Mouse (Mus musculus) erythroblast, adult 5-6 weeks (primary cell): ENCODE data around the gene Ttpal. TPM values are rescaled to one million over a fixed set of nuclear protein-coding genes. Genes with fewer than 3 reads are reported as not detected.

ENCODE experiments used
- ATAC-seq: replicated peaks from 2 replicates; pipeline ENCODE4 v1.8.0; 2016; ENCODE audit warnings: moderate number of reproducible peaks, mild to moderate bottlenecking, moderate TSS enrichment, inconsistent platforms; ENCODE audit not compliant: poor library complexity, low FRiP score, severe bottlenecking
- total RNA-seq, 2 experiments: library from RNA; stranded (forward) in 1 of 2; stranded (reverse) in 1 of 2; fragments of 150-400 nt in 1 of 2; fragments of 200-764, 138-1000 nt in 1 of 2; gene quantifications; 2 replicates each; pipeline versions ENCODE4 v1.2.3 to v1.2.4; 2015 to 2017; ENCODE audit warnings: low replicate concordance in 2 of 2

Ttpal gene
- total RNA-seq, 2 experiments from 2014 or later, result 5.5 to 10.0 TPM

DNA sequence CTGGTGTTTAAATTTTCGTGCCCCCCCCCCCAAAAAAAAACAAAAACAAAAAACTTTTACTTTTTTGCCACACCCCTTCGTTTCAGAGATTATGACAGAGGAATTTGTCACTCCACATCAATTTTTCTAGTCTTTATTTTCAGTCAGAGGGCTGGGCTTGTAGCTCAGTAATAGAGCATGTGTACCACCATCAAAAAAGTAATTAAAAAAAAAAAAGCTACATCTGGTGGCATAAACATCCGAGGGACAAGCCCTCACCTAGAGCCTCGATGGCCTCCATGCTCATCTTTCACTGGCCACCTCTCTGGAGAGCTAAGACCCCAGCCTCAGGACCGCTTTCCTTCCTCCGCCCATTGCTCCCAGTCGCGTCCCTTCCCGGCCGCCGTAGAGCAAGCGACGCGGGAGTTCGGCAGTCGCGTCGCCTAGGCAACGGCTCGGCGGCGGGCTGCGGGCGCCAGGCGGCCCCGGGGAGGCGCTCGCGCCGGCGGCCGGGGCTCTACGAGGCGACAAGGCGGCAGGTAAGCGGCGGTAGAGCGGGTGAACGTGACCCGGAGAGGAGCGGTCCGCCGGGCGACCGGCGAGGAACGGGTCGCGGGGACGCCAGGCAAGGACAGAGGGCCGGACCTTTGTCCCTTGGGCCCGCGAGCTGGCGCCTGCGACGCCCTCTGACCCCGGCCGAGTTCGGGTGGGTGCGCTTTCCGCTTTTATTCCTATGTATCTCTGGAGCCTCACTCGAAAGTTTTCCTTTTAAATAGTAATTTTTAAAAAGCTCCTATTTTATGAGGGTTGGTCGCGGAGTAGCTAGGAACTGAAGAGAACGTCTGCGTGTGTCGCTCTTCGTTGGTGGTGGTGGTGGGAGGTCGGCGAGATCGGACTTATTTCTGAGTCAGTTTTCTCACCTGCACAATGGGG lies 56.1 kb downstream of the Ttpal start, which contains the start of gene Pkig:
Gene Pkig (plus strand): TSS at position 412 of the 912 bp plus-strand sequence.
- peak; percentile 85 for ATAC-seq

- peak; percentile 29 for ATAC-seq
Measured at GRCm38 (mm10) chr2:163658941-163659340, 56.8 kb downstream of the Ttpal start.

DNA sequence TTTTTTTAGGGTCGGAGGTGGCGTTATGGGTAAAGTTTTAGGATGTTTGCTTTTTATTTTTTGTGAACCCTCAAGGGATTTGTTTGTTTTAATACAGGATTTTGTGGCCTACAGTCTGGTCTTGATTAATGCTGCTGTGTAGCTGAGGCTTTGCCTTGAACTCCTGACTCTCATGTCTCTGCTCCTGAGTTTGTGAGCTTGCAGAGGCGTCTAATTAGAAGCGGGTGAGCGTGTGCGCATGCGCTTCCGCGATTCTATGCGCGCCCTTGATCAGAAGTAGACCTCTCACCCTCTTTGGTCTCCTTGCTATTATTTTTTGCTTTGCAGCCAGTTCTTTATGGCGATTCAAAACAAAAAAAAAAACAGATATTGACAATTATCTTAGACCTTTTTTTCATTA lies 57.3 kb downstream of the Ttpal start:
- no peak for ATAC-seq

DNA sequence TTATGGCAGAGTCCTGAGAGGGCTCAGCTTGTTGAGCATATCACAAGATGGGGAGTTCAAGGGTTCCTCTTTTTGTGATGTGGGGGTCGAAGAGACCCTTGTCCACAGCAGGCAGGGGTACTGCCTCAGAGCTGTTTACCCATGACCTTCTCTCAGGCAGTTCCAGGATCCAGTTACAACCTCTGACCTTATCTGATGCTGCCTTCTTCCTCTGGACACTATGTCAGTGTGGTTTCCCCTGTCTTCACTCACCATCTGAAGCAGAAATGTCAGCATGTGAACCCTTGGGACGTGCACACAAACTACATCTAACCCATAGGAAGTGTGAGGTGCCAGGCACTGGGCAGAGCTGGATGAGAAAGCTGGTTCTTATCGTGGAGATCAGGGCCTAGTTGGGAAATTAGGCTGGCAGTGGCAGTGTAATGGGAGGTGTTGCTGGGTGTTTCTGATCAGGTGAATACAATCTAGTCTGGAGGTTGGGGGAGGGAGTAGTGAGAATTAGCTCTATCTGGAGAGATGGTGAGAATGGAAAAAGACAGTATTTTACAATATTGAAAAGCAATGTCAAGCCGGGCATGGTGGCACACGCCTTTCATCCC lies 58.1 kb downstream of the Ttpal start:
- ATAC-seq, result peak; percentile 33; the same call in 1 of the 2 replicates

DNA sequence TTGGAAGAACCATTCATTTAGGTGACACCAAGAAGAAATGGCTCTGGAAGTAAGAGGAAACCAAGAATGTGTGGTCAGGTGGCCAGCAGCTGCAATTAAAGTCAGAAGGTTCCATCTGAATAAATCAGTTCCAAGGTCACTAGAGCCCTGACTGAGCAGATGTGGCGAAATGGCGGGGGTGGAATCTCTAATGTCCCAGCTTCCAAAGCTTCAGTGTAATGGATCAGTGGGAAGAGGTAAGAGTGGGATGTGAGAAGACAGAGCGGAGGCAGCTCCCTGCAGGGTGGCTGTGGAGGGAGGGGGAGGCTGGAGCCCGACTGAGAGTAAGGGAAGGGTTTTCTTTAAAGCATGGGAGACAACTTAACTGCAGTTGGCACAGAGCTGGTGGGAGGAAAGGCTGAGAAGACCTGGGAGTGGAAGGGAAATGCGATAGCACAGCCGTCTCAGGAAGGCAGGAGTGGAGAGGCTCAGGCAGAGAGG lies 59.3 kb downstream of the Ttpal start:
- no peak for ATAC-seq

GRCm38 (mm10) chr2:163662076-163662475 lies 60.0 kb downstream of the Ttpal start:
- ATAC-seq, result no peak

- no peak for ATAC-seq
Measured at GRCm38 (mm10) chr2:163662698-163663221, 60.6 kb downstream of the Ttpal start.

- no peak for ATAC-seq
Measured at GRCm38 (mm10) chr2:163663930-163664329, 61.8 kb downstream of the Ttpal start.

DNA sequence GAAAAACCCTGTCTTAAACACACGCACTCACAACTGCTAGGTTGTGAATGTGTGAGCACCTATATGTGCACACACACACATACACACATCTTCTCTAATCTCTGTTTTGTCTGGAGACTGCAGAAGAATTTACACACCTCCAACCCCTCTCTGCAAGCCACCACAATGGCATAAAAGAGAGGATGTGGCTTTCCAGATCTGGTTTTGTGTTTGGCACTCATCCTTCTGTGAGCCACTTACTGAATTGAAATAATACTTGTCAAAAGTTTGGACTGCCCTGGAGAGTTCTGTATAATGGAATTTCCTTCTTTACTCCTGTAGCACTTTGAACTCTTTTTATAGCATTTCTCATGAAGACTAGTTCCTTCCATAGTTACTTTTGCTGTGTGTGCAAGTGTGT lies 64.9 kb downstream of the Ttpal start:
- no peak for ATAC-seq

Other genes with a start within 250 kb of the Ttpal start
- gene Jph2, start 204.3 kb upstream of the Ttpal start, total RNA-seq (2015; ENCODE audit: low replicate concordance), result not detected in 2 replicates
- gene Jph2, start 204.3 kb upstream of the Ttpal start, total RNA-seq (2017; ENCODE audit: low replicate concordance), result 0.14 TPM in 1 of 2 replicates, not detected in the other
- 15.5 and 27.5 TPM in 2 replicates for gene Oser1, start 177.6 kb upstream of the Ttpal start, total RNA-seq (2015; ENCODE audit: low replicate concordance)
- gene Oser1, start 177.6 kb upstream of the Ttpal start, total RNA-seq (2017; ENCODE audit: low replicate concordance), result 21.6 and 26.3 TPM in 2 replicates
- gene Gdap1l1, start 163.8 kb upstream of the Ttpal start, total RNA-seq (2015; ENCODE audit: low replicate concordance), result not detected in 2 replicates
- gene Gdap1l1, start 163.8 kb upstream of the Ttpal start, total RNA-seq (2017; ENCODE audit: low replicate concordance), result not detected in 2 replicates
- 0.21 TPM in 1 of 2 replicates, not detected in the other for gene Fitm2, start 129.7 kb upstream of the Ttpal start, total RNA-seq (2015; ENCODE audit: low replicate concordance)
- 0.77 and 2.2 TPM in 2 replicates for gene Fitm2, start 129.7 kb upstream of the Ttpal start, total RNA-seq (2017; ENCODE audit: low replicate concordance)
- not detected in 2 replicates for gene R3hdml, start 110.0 kb upstream of the Ttpal start, total RNA-seq (2015; ENCODE audit: low replicate concordance)
- gene R3hdml, start 110.0 kb upstream of the Ttpal start, total RNA-seq (2017; ENCODE audit: low replicate concordance), result not detected in 2 replicates
- gene Hnf4a, start 95.5 kb upstream of the Ttpal start, total RNA-seq (2015; ENCODE audit: low replicate concordance), result not detected in 2 replicates
- gene Hnf4a, start 95.5 kb upstream of the Ttpal start, total RNA-seq (2017; ENCODE audit: low replicate concordance), result 0.26 and 0.42 TPM in 2 replicates
- gene Serinc3, start 42.8 kb downstream of the Ttpal start, total RNA-seq (2015; ENCODE audit: low replicate concordance), result 1,365 and 1,400 TPM in 2 replicates
- 1,814 and 2,055 TPM in 2 replicates for gene Serinc3, start 42.8 kb downstream of the Ttpal start, total RNA-seq (2017; ENCODE audit: low replicate concordance)
- gene Pkig, start 56.1 kb downstream of the Ttpal start, total RNA-seq (2015; ENCODE audit: low replicate concordance), result 15.0 and 25.0 TPM in 2 replicates
- gene Pkig, start 56.1 kb downstream of the Ttpal start, total RNA-seq (2017; ENCODE audit: low replicate concordance), result 23.4 and 25.2 TPM in 2 replicates
- 2.9 and 5.2 TPM in 2 replicates for gene Ada, start 147.9 kb downstream of the Ttpal start, total RNA-seq (2015; ENCODE audit: low replicate concordance)
- 4.4 and 4.5 TPM in 2 replicates for gene Ada, start 147.9 kb downstream of the Ttpal start, total RNA-seq (2017; ENCODE audit: low replicate concordance)
- 0.84 TPM in 1 of 2 replicates, not detected in the other for gene Ccn5, start 218.5 kb downstream of the Ttpal start, total RNA-seq (2015; ENCODE audit: low replicate concordance)
- gene Ccn5, start 218.5 kb downstream of the Ttpal start, total RNA-seq (2017; ENCODE audit: low replicate concordance), result 0.51 TPM in 1 of 2 replicates, not detected in the other